Mouse (Mus musculus) testis, adult 2 months (tissue): Measurements from ENCODE around the gene H2-D1. TPM values are rescaled to one million over a fixed set of nuclear protein-coding genes. Genes with fewer than 3 reads are reported as not detected.

Experiments
- H3K27ac ChIP-seq: fragments of 200-500 bp; 2 replicates; pipeline ENCODE4 v1.5.1; 2012; ENCODE audit warnings: low read depth, low read length; ENCODE audit not compliant: control insufficient read depth, insufficient read depth
- H3K27me3 ChIP-seq: fragments of 200-500 bp; 2 replicates; pipeline ENCODE4 v1.6.1; 2012; ENCODE audit warnings: mild to moderate bottlenecking, low read length, moderate library complexity; ENCODE audit not compliant: control insufficient read depth, insufficient read depth
- H3K36me3 ChIP-seq: fragments of 200-500 bp; 2 replicates; pipeline ENCODE4 v1.6.1; 2012; ENCODE audit warnings: mild to moderate bottlenecking, low read length; ENCODE audit not compliant: control insufficient read depth, insufficient read depth
- H3K4me1 ChIP-seq: fragments of 200-500 bp; 2 replicates; pipeline ENCODE4 v1.6.1; 2012; ENCODE audit warnings: low read length; ENCODE audit not compliant: control insufficient read depth, insufficient read depth
- H3K4me3 ChIP-seq: fragments of 200-500 bp; 2 replicates; pipeline ENCODE4 v1.5.1; 2012; ENCODE audit warnings: low read depth, mild to moderate bottlenecking, low read length, moderate library complexity, mixed read lengths; ENCODE audit not compliant: control insufficient read depth
- CTCF ChIP-seq: fragments of 200-500 bp; IDR thresholded peaks from 2 replicates; pipeline ENCODE4 v1.5.1; 2012; ENCODE audit warnings: low read depth, mild to moderate bottlenecking, inconsistent platforms, low read length, moderate library complexity; ENCODE audit not compliant: control insufficient read depth, insufficient read depth, insufficient replicate concordance
- POLR2A ChIP-seq: fragments of 200-500 bp; IDR thresholded peaks from 2 replicates; pipeline ENCODE4 v1.6.1; 2012; ENCODE audit warnings: low read depth, mild to moderate bottlenecking, inconsistent platforms, low read length, moderate library complexity; ENCODE audit not compliant: control insufficient read depth
- polyA plus RNA-seq: library from polyadenylated mRNA; depleted of rRNA; stranded (reverse); fragments of >200 nt; gene quantifications from 2 replicates; pipeline ENCODE4 v1.2.3, GENCODE M21; 2012

The H2-D1 gene
- polyA plus RNA-seq, 1 experiment: 29.6 TPM

DNA sequence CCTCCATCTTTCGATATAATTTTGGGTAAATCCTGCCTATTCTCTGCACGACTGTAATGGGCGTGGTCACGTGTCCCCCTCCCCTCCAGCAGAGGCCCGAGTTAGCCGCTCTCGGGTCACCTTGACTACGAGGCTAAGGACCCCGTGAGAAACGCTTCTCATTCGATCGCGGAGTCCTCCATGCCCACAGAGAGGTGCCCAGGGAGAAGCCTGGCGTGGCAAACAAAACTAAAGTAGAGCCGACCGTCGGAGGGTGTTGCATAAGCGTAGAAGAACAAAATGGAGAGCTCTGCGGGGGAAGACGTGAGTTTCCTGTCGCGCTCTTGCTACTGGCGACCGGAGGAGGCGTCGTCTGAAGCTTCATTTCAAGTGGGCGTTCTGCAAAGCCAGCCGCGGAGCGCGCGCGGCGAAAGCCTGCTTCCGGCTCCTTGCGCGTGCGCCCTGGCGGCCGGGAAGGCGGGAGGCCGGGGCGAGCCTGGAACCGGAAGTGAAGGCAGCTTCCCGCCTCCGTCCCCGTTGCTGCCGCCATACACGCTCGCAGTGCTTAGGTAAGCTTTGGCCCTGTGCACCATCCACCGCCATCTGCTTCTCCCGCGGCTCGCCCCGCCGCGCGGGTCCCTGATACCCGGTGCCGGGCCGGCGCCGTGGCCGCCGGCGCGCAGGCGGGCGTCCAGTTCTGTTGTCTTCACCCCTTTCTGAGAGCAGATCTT lies 21.1 kb upstream of the H2-D1 start, which contains the start of gene Ddx39b:
Gene Ddx39b (plus strand): TSS at position 442 of the 710 bp plus-strand sequence.
- Histone ChIP-seq H3K27ac (peak within 1 kb of the TSS; percentile 90), H3K27me3 (no peaks in the 10 kb centered on the region), H3K36me3 (peaks cover 5% of the 10 kb centered on the region), H3K4me3 (peak within 1 kb of the TSS; percentile 92), H3K4me1 (peaks cover 22% of the 10 kb centered on the region)
- TF ChIP-seq POLR2A (peak; percentile 92), CTCF (no peak)

DNA sequence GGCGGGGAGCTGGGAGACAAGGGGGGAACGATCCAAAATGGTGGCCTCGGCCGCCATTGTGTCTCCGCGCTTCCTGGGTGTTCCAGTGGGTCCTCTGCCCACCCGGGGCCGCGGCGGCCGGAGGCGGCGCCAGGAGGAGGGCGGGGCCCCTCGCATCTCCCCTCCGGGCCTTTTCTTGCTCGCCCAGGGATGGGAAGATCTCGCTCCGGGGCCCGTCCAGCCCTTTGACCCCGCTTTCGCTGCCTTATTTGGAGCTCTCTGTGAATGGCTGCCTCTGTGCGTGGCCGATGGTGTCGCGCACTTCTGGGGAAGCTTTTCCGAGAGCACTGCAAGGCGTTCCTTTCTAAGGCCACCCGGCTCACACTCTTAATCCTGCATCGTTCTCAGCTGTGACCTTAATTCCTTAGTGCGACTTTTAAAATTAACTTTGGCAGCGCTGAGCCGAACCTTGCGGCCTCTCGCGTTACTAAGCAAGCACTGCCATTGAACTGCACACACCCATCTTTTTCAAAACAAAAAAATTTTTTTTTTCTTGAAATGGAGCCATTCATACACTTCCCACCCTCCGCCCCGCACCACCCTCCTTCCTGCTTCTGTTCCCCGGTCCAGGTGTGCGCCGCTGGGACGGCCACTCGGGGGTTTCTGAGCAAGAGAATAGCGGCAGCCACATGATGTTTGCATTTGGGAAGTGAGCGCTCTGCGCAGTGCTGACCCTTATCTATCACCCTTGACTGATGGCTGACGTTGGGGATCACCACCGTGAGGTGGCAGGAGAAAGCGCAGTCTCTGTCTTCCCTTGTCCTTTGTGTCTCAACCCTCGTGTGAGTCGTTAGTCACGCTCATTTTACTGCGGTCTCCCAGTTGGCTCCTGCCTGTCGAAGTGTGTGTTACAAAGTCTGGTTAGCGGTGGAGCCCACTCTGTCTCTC lies 20.3 kb upstream of the H2-D1 start:
- Histone ChIP-seq H3K27ac (peak overlapping the region; percentile 89), H3K4me1 (peaks cover 18% of the 10 kb centered on the region), H3K36me3 (peaks cover 5% of the 10 kb centered on the region)

DNA sequence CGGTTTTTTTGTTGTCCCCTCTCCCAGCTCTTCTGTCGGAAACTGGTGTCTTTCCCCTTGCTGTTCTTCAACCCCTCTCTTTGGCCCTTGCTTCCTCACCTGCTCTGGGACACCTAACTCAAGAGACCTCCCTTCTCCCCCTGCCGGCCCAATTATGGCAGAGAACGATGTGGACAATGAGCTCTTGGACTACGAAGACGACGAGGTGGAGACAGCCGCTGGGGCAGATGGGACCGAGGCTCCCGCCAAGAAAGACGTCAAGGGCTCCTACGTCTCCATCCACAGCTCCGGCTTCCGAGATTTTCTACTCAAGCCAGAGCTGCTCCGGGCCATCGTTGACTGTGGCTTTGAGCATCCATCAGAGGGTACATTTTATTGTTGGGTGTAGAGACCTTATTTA lies 19.4 kb upstream of the H2-D1 start:
- H3K27me3 ChIP-seq: no peaks in the 10 kb centered on the region
- TF ChIP-seq CTCF (no peak), POLR2A (no peak)
- H3K4me3 ChIP-seq: peak overlapping the region; percentile 92
- peaks cover 18% of the 10 kb centered on the region for H3K4me1 ChIP-seq
- H3K36me3 ChIP-seq: peaks cover 5% of the 10 kb centered on the region
- peak overlapping the region; percentile 89 for H3K27ac ChIP-seq

More for the DNA sequence above, 20.3 kb upstream of the H2-D1 start:
- H3K4me3 ChIP-seq: peak overlapping the region; percentile 92
- H3K27me3 ChIP-seq: no peaks in the 10 kb centered on the region
- no peak; the same call in 1 of the 2 replicates for TF ChIP-seq POLR2A
- no peak for TF ChIP-seq CTCF

DNA sequence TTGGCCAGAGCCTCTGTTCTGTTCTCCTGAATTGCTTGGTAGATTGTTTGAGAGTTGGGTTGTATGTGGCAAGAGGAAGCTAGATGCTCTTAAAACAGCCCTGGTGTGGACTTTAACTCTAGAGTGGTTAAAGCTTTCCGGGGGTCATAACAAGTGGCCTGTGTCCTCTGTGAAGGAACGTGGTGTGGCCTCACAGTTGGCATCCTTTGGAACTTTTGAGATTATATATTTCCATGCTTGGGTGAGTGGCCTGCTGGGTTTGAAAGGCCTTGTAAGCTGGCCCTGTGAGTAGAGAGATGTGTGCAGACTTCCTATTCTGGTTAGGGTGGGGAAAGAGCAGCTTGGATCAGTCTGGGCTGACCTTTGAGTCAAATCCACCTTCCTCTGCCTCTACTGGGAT lies 17.5 kb upstream of the H2-D1 start:
- TF ChIP-seq POLR2A (no peak), CTCF (no peak)
- peaks cover 17% of the 10 kb centered on the region for H3K4me1 ChIP-seq
- no peaks in the 10 kb centered on the region for H3K27me3 ChIP-seq
- peaks cover 5% of the 10 kb centered on the region for H3K36me3 ChIP-seq
- H3K27ac ChIP-seq: no peak overlapping the region
- H3K4me3 ChIP-seq: no peak overlapping the region

DNA sequence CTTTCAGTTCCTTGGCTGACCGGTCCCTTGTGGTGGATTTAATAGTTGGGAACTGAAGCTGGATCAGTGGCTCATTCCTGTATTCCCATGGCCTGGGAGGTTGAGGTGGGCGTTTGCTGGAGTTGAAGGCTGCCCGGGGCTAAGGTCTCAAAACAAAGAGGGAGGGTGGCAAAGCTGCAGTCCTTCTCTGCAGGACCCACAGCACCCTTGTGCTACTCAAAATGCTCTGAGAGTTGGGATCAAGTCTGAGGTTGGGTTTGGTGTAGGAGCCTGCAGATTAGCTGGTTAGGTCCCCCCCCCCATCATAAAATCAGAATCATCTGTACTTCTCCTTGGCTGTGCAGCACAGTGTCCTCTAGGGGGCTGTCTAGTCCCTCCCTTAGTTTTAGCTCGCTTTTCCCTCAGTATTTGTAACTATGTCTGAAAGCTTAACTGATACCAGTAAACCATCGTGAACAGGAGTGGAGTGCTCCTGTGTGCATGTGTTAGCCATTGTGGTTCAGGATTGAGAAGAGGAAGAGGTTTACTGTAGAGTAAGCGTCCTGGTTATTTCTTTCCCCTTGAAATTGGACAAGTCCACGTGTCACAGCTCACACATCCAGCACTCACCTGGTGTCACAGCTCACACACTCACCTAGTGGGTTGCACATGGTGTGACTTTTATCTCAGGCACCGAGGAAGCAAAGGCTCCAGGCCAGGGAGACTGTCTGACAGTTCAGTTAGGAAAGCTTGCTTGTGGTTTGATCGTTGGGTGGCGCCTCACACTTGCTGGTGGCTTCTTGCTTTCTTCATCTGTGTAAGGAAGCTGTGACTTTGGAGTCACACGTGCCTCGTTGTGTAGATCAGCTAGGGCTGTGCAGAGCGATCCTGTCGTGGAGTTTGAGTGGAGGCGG lies 16.6 kb upstream of the H2-D1 start:
- Histone ChIP-seq H3K4me3 (no peak overlapping the region), H3K4me1 (peaks cover 8% of the 10 kb centered on the region), H3K36me3 (peaks cover 7% of the 10 kb centered on the region), H3K27me3 (no peaks in the 10 kb centered on the region), H3K27ac (no peak overlapping the region)
- TF ChIP-seq POLR2A: no peak
- TF ChIP-seq CTCF: no peak

DNA sequence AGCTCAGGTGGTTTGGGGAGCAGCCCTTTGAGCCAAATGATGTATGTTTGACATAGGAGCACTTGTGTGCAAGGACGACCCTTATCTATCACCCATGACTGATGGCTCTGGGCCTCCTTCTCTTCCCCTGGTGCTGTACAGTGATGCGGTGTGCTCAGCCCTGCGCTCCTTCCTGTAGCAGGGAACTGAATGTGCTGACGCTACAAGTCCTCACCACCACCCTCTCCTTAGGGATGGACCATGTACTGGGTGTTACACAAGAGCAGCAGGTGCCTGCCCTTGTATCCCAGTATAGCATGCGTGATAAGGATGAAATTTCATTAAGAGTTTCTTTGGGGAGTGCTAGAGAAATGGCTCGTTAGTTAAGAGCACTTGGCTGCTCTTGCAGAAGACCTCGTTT lies 15.4 kb upstream of the H2-D1 start:
- TF ChIP-seq CTCF (no peak), POLR2A (no peak)
- no peaks in the 10 kb centered on the region for H3K27me3 ChIP-seq
- H3K27ac ChIP-seq: no peak overlapping the region
- H3K4me3 ChIP-seq: no peak overlapping the region
- peaks cover 8% of the 10 kb centered on the region for H3K4me1 ChIP-seq
- H3K36me3 ChIP-seq: peaks cover 7% of the 10 kb centered on the region

DNA sequence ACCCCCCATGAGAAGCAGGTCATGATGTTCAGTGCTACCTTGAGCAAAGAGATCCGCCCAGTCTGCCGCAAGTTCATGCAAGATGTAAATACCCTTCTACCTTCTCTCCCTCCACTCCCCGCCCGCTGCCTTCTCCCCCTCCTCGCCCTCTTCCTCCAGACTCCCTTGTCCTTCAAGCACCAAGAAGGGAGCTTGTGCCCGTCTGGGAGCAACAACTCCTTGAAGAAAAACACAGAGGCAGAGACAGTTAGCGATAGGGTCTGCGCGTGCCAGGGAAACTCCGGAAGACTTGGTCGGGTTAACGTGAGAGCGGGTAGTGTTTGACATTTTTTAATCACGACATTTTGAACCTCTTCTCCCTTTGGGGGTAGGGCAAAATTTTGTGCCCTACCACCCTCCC lies 13.5 kb upstream of the H2-D1 start:
- TF ChIP-seq CTCF: no peak
- TF ChIP-seq POLR2A: no peak
- peaks cover 6% of the 10 kb centered on the region for H3K36me3 ChIP-seq
- peaks cover 2% of the 10 kb centered on the region; the same call in 1 of the 2 replicates for H3K4me1 ChIP-seq
- H3K27me3 ChIP-seq: no peaks in the 10 kb centered on the region
- H3K4me3 ChIP-seq: no peak overlapping the region
- no peak overlapping the region for H3K27ac ChIP-seq
